Mouse (Mus musculus) T-helper 17 cell (primary cell): ENCODE results near the gene Acvr2b.

ENCODE experiments used
- in situ Hi-C, 2 experiments: fragments of 300-600 bp; cut with MboI, MseI; formaldehyde crosslinking; loops; 1 replicate in 1 of 2; 2 replicates in 1 of 2; pipeline ENCODE4 v1.15.1; 2025; ENCODE audit warnings: high pct_unique_total_duplicates in 2 of 2

Gene Acvr2b

GRCm38 (mm10) chr9:119472412-119472918 is 70.5 kb downstream of the Acvr2b start:
- in situ Hi-C loops, result loop anchor here (5.0 kb wide), 2 partner anchors 100 to 1790 kb away; no protein-coding TSS in a partner anchor

GRCm38 (mm10) chr9:119473011-119473410 is 71.1 kb downstream of the Acvr2b start:
- in situ Hi-C loops, result loop anchor here (5.0 kb wide), 2 partner anchors 99 to 1789 kb away; no protein-coding TSS in a partner anchor

- in situ Hi-C loops, result loop anchor here (5.0 kb wide), 2 partner anchors 99 to 1789 kb away; no protein-coding TSS in a partner anchor
Observed at GRCm38 (mm10) chr9:119473608-119474164, 71.8 kb downstream of the Acvr2b start.

- in situ Hi-C loops, result loop anchor here (5.0 kb wide), 2 partner anchors 97 to 1787 kb away; no protein-coding TSS in a partner anchor
Observed at GRCm38 (mm10) chr9:119474717-119475611, 73.0 kb downstream of the Acvr2b start.

- in situ Hi-C loops, result no loop called here
Observed at GRCm38 (mm10) chr9:119477754-119478153, 75.8 kb downstream of the Acvr2b start.

GRCm38 (mm10) chr9:119478345-119478744 is 76.4 kb downstream of the Acvr2b start:
- in situ Hi-C loops, result no loop called here

GRCm38 (mm10) chr9:119479297-119479696 is 77.4 kb downstream of the Acvr2b start:
- in situ Hi-C loops, result no loop called here

- in situ Hi-C loops, result no loop called here
Observed at GRCm38 (mm10) chr9:119481612-119482011, 79.7 kb downstream of the Acvr2b start.

- in situ Hi-C loops, result no loop called here
Observed at GRCm38 (mm10) chr9:119483554-119484353, 81.8 kb downstream of the Acvr2b start.

- in situ Hi-C loops, result no loop called here
Observed at GRCm38 (mm10) chr9:119484420-119484819, 82.5 kb downstream of the Acvr2b start.
